Mouse (Mus musculus) ES-E14 (cell line): ENCODE results near the gene Nmnat2.

Source experiments
- HCFC1 ChIP-seq: IDR thresholded peaks from 2 replicates; pipeline ENCODE4 v1.6.1; 2012; ENCODE audit warnings: low read length, inconsistent platforms, borderline replicate concordance; ENCODE audit not compliant: insufficient read depth
- ZC3H11A ChIP-seq: IDR thresholded peaks from 2 replicates; pipeline ENCODE4 v1.6.1; 2012; ENCODE audit warnings: low read depth, mild to moderate bottlenecking, inconsistent platforms, low read length, borderline replicate concordance
- ZNF384 ChIP-seq: IDR thresholded peaks from 2 replicates; pipeline ENCODE4 v1.6.1; 2012; ENCODE audit warnings: low read depth, low read length, inconsistent platforms

DNA sequence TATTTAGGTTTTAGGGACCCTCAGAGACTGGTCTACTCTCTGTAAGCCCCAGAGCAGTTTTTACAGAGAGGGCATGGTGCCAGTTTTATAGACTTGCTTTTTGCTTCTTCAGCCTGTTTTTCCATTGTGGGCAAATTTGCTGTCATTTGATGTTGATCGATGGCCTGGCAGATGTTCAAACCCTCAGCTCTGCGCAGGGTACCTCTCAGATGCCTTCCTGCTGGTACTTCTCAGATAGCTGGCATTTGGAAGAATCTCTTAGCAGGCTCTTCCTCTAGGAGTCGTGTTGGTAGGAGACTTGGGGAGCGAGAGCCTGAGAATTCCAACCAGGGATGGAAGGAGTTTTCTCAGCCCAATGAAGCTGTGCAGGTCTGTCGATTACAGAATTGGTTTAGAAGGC, 51.3 kb downstream of the Nmnat2 start:
- TF ChIP-seq HCFC1 (no peak), ZC3H11A (no peak), ZNF384 (no peak)
